Mouse (Mus musculus) ES-Bruce4 (cell line): Measurements from ENCODE around the gene 5730480H06Rik.

Experiments used
- EP300 ChIP-seq: IDR thresholded peaks from 2 replicates; pipeline ENCODE4 v1.6.1; 2011; ENCODE audit warnings: low read depth, low read length; ENCODE audit not compliant: insufficient read depth
- POLR2A ChIP-seq: IDR thresholded peaks from one replicate; pipeline ENCODE4 v1.8.1; 2011; ENCODE audit warnings: low read length; ENCODE audit not compliant: insufficient read depth

- no peak for TF ChIP-seq POLR2A
- no peak for TF ChIP-seq EP300
These were observed 44.4 kb downstream of the 5730480H06Rik start for GRCm38 (mm10) chr5:48371890-48372766.
